Mouse (Mus musculus) C2C12 (cell line): ENCODE data around the gene Slc36a2.

Source experiments
- CTCF ChIP-seq: IDR thresholded peaks from one replicate; pipeline ENCODE4 v1.5.1; 2011; ENCODE audit not compliant: control insufficient read depth, insufficient read depth, insufficient read length
- MAX ChIP-seq: IDR thresholded peaks from one replicate; pipeline ENCODE4 v1.6.1; 2011; ENCODE audit warnings: mild to moderate bottlenecking, control low read depth
- MYOG ChIP-seq: IDR thresholded peaks from one replicate; pipeline ENCODE4 v1.6.1; 2011; ENCODE audit not compliant: control insufficient read depth, insufficient read length; ENCODE audit errors: extremely low read depth
- USF1 ChIP-seq: IDR thresholded peaks from one replicate; pipeline ENCODE4 v1.6.1; 2011; ENCODE audit warnings: low read depth, mild to moderate bottlenecking, control low read depth, moderate library complexity

GRCm38 (mm10) chr11:55110566-55111169 lies 74.2 kb downstream of the Slc36a2 start:
- TF ChIP-seq MYOG = no peak
- no peak for TF ChIP-seq CTCF
- TF ChIP-seq MAX = no peak
- TF ChIP-seq USF1 = no peak
